Mouse (Mus musculus): Measurements from ENCODE around the gene Ddhd1.
"Not testable (repeated sequence)": the region's sequence is repeated elsewhere in the genome, so short reads cannot be mapped to it uniquely, and the experiment has no call there.

Gene Ddhd1

DNA sequence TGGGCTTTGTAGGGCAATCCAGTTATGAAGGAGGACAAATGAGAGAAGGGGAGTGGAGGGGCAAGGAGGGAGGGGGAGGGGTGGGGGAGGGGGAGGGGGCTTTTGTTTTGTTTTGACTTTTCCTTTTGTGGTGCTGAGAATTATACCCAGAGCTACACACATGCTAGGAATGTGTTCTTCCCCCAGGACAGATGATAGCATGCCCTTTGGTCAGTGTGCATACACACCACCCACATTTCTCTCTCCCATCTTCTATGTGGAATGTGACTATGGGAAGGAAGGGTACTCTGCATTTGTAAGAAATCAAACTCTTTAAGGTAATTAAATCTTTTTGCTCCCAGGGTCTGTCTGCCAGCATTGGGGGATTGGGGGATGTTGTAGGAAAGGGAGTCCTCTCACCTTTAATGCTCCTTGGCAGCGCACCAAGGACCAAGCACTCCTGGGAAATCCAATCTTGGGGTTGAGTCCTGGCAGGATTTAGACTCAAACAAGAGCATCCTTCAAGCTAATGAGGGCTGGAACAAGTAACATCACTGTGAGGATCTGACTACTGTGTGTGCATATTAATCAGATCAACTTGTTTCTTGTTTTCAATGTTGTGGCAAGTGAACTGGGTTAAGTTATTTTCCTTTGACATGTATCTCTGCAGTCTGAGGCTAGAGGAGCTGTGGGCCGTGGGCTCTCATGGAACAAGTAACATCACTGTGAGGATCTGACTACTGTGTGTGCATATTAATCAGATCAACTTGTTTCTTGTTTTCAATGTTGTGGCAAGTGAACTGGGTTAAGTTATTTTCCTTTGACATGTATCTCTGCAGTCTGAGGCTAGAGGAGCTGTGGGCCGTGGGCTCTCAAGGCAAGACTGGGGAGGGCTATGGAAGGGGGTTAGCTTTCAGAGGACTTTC is 76.8 kb downstream of the Ddhd1 start:
- not testable (repeated sequence) for DNase-seq (ENCODE audit: low read depth)

DNA sequence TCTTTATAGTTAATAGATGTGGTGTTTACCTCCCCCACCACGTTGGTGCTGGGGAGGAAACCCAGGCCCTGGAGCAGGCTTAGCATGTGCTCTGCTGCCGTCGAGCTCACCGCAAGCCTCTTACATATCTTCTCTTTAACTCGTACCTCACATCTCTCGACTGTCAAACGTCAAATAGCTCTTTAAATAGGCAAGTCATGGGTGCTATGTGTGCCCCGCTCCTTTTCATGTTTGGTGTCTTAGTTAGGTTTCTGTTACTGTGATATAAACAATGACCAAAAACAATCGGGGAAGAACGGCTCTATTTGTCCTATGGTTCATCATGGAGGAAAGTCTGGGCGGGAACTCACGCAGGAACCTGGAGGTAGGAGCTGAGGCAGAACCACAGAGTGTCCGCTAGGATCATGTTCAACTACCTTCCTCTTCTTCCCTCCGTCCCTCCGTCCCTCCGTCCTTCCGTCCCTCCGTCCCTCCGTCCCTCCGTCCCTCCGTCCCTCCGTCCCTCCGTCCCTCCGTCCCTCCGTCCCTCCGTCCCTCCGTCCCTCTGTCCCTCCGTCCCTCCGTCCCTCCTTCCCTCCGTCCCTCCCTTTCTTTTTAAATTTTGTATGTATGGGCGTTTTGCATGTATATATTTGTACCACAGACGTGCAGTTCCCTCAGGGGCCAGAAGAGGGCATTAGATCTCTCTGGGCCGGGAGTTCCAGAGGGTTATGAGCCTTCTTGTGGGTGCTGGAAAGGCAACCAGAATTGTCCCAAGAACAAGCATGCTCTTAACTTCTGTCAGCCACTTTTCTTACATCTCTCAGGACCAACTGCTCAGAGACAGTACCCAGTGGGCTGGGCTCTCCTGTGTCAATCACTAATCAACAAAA is 91.6 kb downstream of the Ddhd1 start:
- peak; percentile 61 for DNase-seq (ENCODE audit: low read depth)

DNA sequence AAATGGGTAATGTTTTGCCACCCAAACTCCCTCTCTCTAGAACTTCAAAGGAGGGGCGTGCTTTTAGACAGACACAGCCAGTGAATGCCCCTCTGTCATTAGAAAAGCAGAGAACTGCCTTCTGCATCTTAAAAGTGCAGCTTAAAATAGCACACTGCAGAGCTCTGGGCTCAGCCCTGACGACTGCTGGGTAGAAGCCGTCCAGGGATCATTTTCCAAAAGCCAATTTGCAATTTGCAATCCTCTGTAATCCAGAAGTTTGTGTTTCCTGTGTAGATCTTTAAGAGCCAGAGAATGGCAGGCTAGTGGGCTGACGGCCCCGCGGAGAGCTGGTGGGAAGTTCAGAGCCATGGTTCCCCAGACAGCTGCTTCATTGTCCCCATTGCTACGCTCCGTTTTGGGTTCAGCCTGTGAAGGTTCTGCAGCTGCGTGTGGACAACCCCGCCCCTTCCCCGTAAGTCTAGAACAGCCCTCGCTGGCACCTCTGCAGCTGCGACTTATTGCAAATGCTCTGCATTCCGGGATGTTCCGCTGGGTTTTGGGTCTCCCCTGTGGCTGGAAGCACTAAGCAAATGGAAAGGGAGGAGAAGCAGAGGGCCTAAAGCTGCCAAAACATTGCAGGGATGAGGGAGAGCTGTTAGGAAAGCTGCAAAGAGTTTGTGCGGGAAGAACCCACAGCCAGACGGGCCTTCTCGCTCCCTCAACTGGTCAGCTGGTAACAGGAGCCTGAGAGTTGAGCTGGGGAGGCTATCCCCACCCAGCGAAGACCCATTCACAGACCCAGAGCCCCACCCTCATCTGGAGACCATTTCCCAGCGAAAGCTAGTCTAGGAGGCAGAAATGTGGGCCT is 92.5 kb downstream of the Ddhd1 start:
- DNase-seq (ENCODE audit: low read depth) = no peak

DNA sequence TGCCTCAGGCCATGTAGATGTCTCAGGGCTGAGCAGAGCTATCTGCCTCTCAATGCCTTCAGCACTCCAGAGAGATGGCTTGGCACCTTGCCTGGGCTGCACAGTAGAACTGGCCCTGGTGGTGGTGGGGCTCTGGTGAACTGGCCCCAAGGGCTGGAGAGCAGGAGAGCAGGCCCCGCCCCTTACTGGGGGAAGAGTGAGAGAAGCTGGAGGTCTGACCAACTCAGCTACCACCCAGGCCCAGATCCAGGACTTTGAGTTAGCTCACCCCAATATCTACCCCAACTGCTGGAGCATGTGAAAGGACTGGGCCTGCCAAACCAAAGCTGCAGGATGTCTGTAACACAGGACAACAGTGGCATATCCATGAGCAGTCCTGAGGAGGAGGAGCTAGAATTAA is 94.4 kb downstream of the Ddhd1 start:
- no peak for DNase-seq (ENCODE audit: low read depth)

DNA sequence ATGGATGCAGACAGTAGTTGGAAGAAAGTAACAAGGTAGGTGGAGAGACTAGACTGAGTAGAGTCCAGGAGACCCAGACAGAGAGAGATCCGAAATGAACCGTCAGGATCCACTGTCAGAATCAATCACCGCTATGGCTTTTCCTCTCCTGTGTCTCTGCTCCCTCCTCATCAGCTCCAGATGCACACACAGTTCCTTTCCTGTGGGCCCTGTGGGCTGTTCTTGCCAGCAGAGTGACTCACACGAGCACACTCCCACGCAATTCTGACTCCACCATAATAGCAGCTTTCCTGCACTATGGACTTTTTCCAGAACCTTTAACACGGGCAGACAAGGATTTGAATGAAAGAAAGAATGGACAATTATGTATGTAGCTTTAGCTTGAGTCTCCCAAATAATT is 96.3 kb downstream of the Ddhd1 start:
- no peak for DNase-seq (ENCODE audit: low read depth)

DNA sequence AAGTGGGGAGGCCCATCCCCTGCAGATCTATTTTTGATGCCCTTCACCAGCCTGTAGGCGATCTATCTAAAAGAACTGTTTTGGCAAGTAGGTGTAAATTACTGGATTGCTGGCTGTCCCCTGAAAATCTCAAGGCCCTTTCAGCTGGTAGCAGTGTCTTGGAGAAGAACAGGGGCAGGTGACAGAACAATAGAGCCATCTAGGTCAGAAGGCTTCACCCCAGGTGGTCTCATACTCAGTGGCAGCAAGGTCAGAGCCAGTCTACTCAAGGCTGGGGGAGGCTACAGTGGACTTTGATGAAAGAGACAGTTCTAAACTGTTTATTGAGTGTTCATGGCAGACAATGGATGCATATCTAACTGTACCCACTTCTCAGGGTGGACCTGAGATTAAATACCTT is 98.9 kb downstream of the Ddhd1 start:
- no peak for DNase-seq (ENCODE audit: low read depth)

DNA sequence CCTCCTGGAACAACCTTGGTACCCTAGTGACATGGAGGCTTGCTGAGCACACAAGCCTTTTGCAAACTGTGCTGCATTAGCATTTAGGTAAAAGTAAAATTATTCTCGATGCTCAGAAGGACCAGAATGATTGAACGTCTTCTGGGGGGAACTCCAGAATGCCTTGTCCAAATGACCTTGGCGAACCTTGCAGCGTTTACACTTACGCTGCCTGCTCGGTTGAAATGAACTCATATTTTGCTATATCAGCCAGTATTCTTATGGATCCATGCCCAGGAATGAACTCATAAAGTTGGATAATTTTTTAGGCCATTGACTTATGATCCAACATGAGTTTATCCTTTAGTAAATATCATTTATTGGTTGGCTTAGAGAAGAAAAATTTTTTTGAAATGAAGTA is 103.6 kb downstream of the Ddhd1 start:
- no peak for DNase-seq (ENCODE audit: low read depth)

DNA sequence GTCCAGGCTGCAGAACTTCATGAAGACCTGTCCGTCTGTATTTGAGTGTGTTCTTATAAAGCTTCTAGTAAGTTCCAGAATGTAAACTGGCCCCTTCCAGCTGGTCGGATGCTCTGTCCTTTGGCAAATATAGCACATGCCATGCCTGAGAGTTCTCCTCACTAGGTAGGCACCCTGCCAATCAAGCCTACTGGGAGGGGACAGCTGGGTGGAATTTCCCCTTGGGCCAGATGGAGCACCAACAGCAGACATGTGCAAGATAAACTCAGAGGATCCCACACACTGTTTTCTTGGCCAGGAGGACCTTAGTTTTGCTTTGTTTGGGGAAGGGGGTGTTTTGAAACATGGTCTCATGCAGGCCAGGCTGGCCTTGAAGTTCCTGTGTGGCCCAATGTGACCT is 104.1 kb downstream of the Ddhd1 start:
- no peak for DNase-seq (ENCODE audit: low read depth)

DNA sequence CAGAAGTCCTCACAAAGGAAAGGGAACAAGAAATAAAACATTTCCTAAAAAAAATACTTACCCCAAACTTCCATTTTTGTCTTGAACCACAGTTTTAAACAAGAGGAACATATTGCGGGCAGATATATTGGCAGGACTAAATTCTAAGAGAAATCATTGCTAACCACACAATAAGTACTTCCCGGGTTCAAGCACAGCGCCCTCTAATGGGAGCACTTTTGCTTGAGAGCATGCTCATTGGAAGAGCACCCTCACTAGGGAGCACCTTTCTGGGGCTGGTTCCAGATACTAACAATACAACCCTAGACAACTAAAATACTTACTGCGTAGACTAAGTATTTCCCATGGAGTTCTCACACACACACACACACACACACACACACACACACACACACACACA is 105.5 kb downstream of the Ddhd1 start:
- no peak for DNase-seq (ENCODE audit: low read depth)

DNA sequence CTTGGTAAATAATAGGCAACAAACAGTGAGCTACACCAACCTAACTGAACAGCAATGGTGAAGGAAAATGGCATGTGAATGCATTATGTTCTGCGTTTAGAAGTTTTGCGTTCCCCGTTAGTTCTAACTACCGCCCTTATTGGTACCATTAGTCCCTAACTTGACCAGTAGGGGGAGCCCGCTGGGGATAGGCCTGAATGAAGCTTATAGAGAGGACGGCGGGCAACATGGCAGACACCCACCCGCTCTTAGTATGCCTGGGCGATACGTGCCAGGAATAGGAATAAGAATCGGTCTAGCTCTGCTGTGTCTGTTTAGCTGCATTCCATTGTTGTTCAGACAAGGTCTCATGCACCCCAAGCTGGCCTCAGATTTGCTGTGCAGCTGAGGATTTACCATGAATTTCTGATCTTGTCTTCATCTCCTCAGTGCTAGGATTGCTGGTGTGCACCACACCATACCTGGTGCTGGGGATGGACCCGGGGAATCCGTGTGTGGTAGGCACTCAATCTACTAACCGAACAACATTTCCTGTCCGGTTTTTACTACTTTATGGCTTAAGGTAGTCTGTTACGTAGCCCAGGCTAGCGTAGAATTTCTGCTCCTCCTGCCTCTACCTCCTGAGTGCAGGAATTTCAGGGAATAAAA is 106.7 kb downstream of the Ddhd1 start:
- peak; percentile 17 for DNase-seq (ENCODE audit: low read depth)

DNA sequence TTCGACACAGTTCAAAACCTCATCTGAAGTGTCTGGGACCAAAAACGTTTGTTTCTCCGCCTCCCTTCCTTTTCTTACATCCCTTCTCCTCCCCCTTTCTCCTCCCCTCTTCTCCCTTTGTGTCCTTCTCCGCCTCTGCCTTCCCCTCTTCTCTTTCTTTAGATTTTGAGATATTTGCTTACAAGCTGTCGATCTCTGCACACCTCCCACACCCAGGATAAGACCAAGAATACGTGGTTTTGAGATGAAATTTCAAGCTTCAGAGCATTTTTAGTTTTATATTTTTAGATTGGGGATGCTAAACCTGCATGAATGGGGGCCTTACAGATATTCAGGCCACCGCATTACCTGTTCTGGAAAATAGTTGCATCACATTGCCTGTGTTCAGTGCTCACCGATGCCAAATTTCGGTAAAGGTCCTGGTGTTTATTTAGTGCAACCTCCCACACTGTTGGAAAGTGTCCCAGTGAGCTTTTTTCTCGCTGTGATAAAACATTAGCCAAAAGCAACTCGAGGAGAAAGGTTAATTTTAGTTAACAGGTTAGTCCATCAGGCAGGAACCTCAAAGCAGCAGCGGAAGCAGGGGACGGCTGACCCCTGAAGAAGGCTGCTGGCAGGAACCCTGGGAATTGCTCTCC is 107.8 kb downstream of the Ddhd1 start:
- no peak for DNase-seq (ENCODE audit: low read depth)

DNA sequence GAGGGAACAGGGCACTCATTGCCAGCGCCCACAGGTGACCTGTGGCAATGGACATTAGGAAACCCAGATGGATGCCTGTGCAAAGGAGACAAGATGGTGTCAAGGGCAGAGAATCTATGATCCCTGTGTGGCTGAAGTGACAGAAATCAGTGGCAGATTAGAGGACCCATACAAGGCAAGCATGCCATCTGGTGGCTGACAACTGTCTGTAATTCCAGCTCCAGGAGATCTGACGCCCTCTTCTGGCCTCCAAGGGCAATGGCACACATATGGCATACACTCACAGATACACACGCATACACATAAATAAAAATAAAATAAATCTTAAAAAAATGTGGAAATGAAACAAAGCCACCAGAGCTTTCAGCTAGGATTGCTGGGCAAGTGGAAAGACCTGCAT is 109.8 kb downstream of the Ddhd1 start:
- peak; percentile 10 for DNase-seq (ENCODE audit: low read depth)

DNA sequence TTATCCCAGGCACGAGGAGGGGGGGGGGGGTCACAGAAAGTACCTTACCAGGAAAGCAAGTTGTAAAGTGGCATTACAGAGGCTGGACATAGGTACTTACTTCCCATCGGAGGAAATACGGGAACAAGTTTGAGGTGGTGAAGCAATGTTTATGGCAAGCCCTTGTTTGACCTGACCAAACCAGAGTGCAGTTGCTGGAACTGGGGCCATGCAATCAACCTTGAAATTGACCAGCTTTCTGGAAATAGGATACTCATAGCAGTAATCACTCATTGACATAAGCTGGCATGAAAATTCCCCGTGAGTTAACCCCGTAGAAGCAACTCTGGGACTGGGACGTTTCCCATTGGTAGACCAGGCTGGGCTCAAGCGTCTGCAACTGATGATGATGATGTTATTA is 113.0 kb downstream of the Ddhd1 start:
- DNase-seq (ENCODE audit: low read depth) = no peak

DNA sequence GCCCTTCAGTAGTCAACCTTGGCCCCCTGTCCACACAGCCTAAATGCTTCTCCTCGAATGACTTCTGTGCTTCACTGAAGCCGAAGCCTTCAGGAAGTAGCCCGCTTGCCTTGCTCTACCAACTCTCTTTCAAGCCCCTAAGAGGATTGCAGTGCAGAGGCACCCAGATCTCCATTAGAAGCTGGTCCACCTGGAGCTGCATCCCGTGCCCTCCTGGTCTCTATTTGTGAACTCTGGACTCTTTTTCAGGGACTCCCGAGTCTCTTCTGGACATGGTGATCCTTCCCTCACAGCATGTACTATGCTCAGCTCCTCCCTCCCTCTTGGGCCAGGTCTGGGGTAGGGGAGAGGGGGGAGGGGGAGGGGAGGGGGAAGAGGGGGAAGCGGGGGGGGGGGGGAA is 113.9 kb downstream of the Ddhd1 start:
- no peak for DNase-seq (ENCODE audit: low read depth)

DNA sequence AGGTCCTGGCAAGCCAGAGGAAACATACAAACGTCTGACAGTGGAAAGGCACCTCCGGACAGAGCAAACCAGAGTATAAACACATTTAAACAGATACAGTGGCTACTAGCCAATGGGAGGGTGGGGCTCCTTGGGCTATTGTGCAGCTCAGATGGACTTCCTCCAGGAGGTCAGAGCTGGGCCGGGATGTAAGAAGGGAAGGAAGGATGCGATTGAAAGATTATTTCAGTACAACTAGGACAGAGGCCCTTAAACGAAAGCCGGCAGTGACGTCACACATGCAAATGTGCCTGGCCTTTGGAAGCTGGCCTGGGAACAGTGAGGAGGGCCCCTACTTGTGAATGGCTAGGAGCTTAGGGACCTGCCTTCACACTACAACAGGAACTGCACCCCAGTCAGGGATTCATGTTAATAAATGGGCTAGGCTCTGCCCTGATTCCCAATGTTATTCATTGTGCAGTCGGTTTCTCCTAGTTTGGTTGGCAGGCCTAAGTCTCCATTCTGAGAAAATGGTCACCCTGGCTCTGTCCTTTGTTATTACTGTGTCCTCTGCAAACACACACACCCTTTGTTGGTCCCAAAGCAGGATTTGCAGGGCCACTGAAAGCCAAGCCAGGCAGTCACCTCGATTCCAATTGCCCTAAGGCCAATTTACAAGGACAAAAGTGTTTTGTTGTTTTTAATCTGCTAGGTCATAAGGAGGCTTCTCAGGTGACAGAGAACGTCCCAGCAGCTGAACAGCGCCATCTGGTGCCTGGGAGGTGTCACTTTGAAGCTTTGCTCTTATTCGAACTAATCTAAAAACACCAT is 118.1 kb downstream of the Ddhd1 start:
- DNase-seq (ENCODE audit: low read depth) = peak; percentile 70

Measured in 416B (cell line).